Mouse (Mus musculus) left cerebral cortex, adult 2 months (tissue): Measurements from ENCODE around the gene Ugt1a1. TPM values are rescaled to one million over a fixed set of nuclear protein-coding genes. Genes with fewer than 3 reads are reported as not detected.

Source experiments
- DNase-seq, 2 experiments: peaks; one replicate each; pipeline ENCODE4 v3.0.0; 2021 to 2022; ENCODE audit warnings: low spot score in 2 of 2, mixed read lengths in 1 of 2; ENCODE audit errors: extremely low spot score in 1 of 2
- H3K27ac ChIP-seq: fragments of 200-600 bp; 2 replicates; pipeline ENCODE4 v1.8.1; 2022
- H3K4me3 ChIP-seq: fragments of 200-600 bp; 2 replicates; pipeline ENCODE4 v1.8.1; 2022
- CTCF ChIP-seq: fragments of 200-600 bp; IDR thresholded peaks from 2 replicates; pipeline ENCODE4 v1.8.1; 2022; ENCODE audit warnings: antibody characterized with exemption, mild to moderate bottlenecking, moderate library complexity
- intact Hi-C: fragments of 180-260 bp; cut with DNase I; formaldehyde crosslinking; loops from one replicate; pipeline ENCODE4 v1.15.1; 2025
- total RNA-seq, 2 experiments: library from RNA; stranded (reverse); gene quantifications; 2 replicates each; pipeline ENCODE4 v1.2.3; 2021

Gene Ugt1a1
- total RNA-seq, 2 experiments from 2014 or later, result 0.32 TPM; not detected in 1

DNA sequence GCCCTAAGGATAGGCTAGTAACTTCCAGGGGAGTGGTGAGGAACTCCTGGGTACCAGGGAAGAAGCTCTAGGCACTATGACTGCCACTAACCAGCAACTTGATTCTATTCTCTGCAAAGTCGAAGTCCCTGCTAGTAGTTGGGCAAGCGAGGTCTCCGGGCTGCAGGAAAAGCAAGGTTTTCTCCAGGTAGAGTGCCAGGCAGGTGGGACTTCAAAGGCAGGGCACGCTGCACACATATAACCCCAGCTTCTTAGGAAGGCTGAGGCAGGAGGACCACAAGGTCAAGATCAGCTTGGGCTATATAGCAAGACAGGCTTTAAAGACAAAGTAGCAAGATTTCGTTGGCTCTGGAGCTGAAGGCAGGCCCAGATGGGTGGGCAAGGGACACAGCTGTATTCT is 52.0 kb downstream of the Ugt1a1 start:
- Histone ChIP-seq H3K27ac (no peak overlapping the region), H3K4me3 (no peak overlapping the region)
- DNase-seq, result no peak
- TF ChIP-seq CTCF, result no peak
- intact Hi-C loops, result no loop called here

DNA sequence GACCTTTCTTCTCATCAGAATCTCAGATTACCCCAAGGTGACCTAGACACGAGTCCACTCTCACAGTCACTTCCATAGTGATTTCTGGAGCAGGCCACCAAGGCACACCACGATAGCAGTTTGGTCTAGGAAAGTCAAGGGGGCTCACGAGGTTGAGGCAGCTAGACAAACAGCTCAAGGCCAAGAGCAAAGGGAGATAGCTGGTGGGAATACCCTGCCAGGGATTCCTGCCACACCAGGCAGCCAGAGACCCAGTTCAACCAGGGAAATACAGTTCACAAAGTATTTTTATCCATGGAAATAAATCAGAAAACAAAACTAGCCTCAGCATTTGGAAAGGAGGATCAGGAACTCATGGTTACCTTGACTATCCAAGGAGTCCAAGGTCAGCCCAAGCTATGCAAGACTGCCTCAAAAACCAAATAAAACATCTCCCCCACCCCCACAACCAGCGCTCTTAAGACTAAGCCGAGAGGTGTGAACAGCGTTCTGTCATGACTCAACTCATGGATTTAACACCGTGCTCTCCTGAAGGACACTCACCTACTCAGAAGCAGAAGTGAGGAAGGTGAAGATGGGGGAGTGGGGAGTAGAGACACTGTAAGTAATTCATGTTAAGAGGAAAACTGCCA is 52.6 kb downstream of the Ugt1a1 start:
- Histone ChIP-seq H3K4me3 (no peak overlapping the region), H3K27ac (no peak overlapping the region)
- TF ChIP-seq CTCF, result no peak
- no peak for DNase-seq
- intact Hi-C loops, result no loop called here

DNA sequence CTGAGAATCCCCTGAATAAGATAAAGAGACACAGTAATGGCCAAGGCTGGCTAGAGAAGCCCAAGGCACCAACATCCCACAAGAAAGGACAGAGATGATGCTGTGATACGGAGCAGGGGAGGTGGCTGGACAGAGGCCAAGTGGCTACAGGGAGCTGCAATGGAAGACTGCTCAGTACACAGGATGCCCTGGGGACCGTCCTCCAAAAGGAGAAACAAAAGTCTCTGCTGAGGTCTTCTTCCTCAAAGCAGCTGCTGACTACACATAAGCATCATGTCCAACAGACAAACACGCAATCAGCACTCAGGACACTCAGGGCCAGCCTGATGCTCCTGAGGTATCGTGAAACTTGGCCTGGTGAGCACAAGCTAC is 53.1 kb downstream of the Ugt1a1 start:
- no peak for DNase-seq
- H3K4me3 ChIP-seq, result no peak overlapping the region
- intact Hi-C loops, result no loop called here
- TF ChIP-seq CTCF, result no peak
- H3K27ac ChIP-seq, result no peak overlapping the region

DNA sequence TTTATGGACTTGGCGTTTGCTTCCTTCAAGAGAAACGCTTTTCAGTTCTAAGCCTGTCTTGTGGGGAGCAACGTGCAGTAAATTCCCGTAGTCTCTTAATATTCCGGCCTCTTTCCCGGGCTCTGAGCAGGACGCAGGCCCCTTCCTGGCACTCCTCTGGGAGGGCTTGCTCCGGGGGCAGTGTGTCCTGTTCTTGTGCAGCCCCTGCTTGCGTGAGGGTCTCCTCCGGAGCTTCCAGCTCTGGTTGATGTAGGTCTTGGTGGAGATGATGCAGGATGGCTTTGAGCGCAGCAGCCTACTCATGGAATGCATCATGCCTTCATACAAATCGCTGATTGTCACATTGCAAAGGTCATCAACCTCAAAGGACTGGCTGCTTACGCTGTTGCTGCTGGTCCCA is 54.4 kb downstream of the Ugt1a1 start:
- DNase-seq, result no peak
- Histone ChIP-seq H3K27ac (no peak overlapping the region), H3K4me3 (no peak overlapping the region)
- TF ChIP-seq CTCF, result no peak
- intact Hi-C loops, result loop anchor here (1.0 kb wide), 1 partner anchor 8 kb away; no protein-coding TSS in a partner anchor

DNA sequence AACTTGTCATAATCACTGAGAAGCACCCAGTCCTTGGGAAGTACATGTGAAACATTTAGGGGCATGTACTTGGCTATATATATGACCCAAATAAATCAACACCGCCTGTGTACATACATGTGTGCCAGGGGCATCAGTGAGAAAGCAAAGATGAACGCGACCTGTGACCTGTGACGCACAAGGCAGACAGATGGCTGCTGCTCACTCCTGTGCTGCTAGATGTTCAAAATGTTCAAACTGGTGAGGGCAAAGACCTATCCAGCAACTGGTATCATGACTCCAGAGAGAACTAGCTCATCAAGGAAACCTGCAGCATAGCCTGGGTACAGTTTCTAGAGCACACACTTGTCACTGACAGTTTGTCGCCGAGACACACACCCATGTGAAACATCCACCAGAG is 55.7 kb downstream of the Ugt1a1 start:
- H3K4me3 ChIP-seq, result no peak overlapping the region
- DNase-seq, result no peak
- intact Hi-C loops, result no loop called here
- H3K27ac ChIP-seq, result no peak overlapping the region
- TF ChIP-seq CTCF, result no peak

DNA sequence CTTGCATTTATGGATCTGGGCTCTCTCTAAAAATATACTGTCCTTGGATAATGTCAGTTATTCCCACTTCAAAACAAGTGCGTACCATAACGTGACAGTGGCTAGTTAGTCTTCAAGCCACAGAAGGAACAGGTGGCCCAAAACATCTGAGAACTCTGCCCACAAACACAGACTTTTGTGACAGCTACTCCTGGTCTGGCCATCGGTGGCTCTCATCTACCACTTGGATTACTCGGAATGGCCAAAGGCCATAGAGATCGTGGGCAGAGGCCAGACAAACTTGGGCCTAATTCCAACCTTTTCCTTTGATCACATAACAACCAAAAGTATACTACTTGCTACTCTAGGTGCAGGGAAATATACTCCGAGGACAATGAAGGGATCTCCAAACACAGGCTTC is 56.3 kb downstream of the Ugt1a1 start:
- no peak for TF ChIP-seq CTCF
- no peak for DNase-seq
- Histone ChIP-seq H3K4me3 (no peak overlapping the region), H3K27ac (no peak overlapping the region)
- intact Hi-C loops, result no loop called here

Other genes starting within 250 kb of the Ugt1a1 start
- 10 to 100 TPM; 24.2 to 25.4 TPM for gene Usp40, start 203.4 kb upstream of the Ugt1a1 start, total RNA-seq
- not detected for gene Ugt1a10, start 156.6 kb upstream of the Ugt1a1 start, total RNA-seq
- gene Ugt1a9, start 141.2 kb upstream of the Ugt1a1 start, total RNA-seq, result not detected
- not detected for gene Ugt1a8, start 124.1 kb upstream of the Ugt1a1 start, total RNA-seq
- gene Ugt1a7c, start 116.9 kb upstream of the Ugt1a1 start, total RNA-seq, result under 1 TPM; 0.54 to 0.82 TPM
- not detected for gene Ugt1a6b, start 108.7 kb upstream of the Ugt1a1 start, total RNA-seq
- gene Ugt1a6a, start 77.2 kb upstream of the Ugt1a1 start, total RNA-seq, result 1 to 10 TPM; 1.5 to 2.3 TPM
- under 1 TPM in 1 of 2 experiments, not detected in 1; 0.34 TPM for gene Ugt1a5, start 45.9 kb upstream of the Ugt1a1 start, total RNA-seq
- not detected for gene Ugt1a2, start 11.4 kb upstream of the Ugt1a1 start, total RNA-seq
- 1 to 10 TPM; 1.8 to 1.9 TPM for gene Dnajb3, start 6.2 kb upstream of the Ugt1a1 start, total RNA-seq
- under 1 TPM in 1 of 2 experiments, not detected in 1; 0.19 TPM for gene Mroh2a, start 15.0 kb downstream of the Ugt1a1 start, total RNA-seq
- gene Hjurp, start 65.7 kb downstream of the Ugt1a1 start, total RNA-seq, result 10 to 100 TPM; 45.8 to 47.2 TPM
- under 1 TPM; 0.23 to 0.26 TPM for gene Trpm8, start 65.7 kb downstream of the Ugt1a1 start, total RNA-seq
- not detected for gene Spp2, start 195.0 kb downstream of the Ugt1a1 start, total RNA-seq